Mouse (Mus musculus) leukemia stem cell, adult 10-12 weeks (primary cell): Measurements from ENCODE around the gene Zfp740. TPM values are rescaled to one million over a fixed set of nuclear protein-coding genes. Genes with fewer than 3 reads are reported as not detected.

ENCODE experiments used
- polyA plus RNA-seq: library from polyadenylated mRNA; stranded (reverse); fragments of >175 nt; gene quantifications from 2 replicates; pipeline ENCODE4 v1.2.3, GENCODE M21; 2012; ENCODE audit warnings: low replicate concordance

Zfp740 gene
- 10.9 and 11.5 TPM in 2 replicates for polyA plus RNA-seq

GRCm38 (mm10) chr15:102202971-102203834 lies at the start of gene Zfp740:
Gene Zfp740 (plus strand): TSS chr15:102203249.

GRCm38 (mm10) chr15:102204674-102205505 lies 1.8 kb downstream of the Zfp740 start, which contains the start of gene Csad:
Gene Csad (minus strand): TSS chr15:102204724.

GRCm38 (mm10) chr15:102231748-102232147 lies 28.7 kb downstream of the Zfp740 start, which contains the start of gene Itgb7:
Gene Itgb7 (minus strand): TSS chr15:102231944.

GRCm38 (mm10) chr15:102257202-102258075 lies 54.4 kb downstream of the Zfp740 start, which contains the start of gene Rarg:
Gene Rarg (minus strand): TSS chr15:102257517.

Other genes starting within 250 kb of the Zfp740 start
- 0.05 TPM in 1 of 2 replicates, not detected in the other for gene Krt78, start 249.0 kb upstream of the Zfp740 start, polyA plus RNA-seq
- 0.23 and 0.29 TPM in 2 replicates for gene Krt8, start 198.8 kb upstream of the Zfp740 start, polyA plus RNA-seq
- gene Krt18, start 175.1 kb upstream of the Zfp740 start, polyA plus RNA-seq: not detected in 2 replicates
- gene Eif4b, start 129.5 kb upstream of the Zfp740 start, polyA plus RNA-seq: 112 and 151 TPM in 2 replicates
- 2.3 and 5.2 TPM in 2 replicates for gene Tns2, start 102.8 kb upstream of the Zfp740 start, polyA plus RNA-seq
- 7.8 and 13.8 TPM in 2 replicates for gene Spryd3, start 67.0 kb upstream of the Zfp740 start, polyA plus RNA-seq
- 1.1 and 3.7 TPM in 2 replicates for gene Igfbp6, start 58.9 kb upstream of the Zfp740 start, polyA plus RNA-seq
- 5.4 and 8.2 TPM in 2 replicates for gene Soat2, start 52.7 kb upstream of the Zfp740 start, polyA plus RNA-seq
- gene Csad, start 1.5 kb downstream of the Zfp740 start, polyA plus RNA-seq: 6.3 and 8.9 TPM in 2 replicates
- 168 and 223 TPM in 2 replicates for gene Itgb7, start 28.7 kb downstream of the Zfp740 start, polyA plus RNA-seq
- gene Rarg, start 54.3 kb downstream of the Zfp740 start, polyA plus RNA-seq: 11.2 and 12.3 TPM in 2 replicates
- gene Gm9918, start 67.3 kb downstream of the Zfp740 start, polyA plus RNA-seq: not detected in 2 replicates
- 50.2 and 91.4 TPM in 2 replicates for gene Mfsd5, start 76.2 kb downstream of the Zfp740 start, polyA plus RNA-seq
- gene Espl1, start 93.0 kb downstream of the Zfp740 start, polyA plus RNA-seq: 19.4 and 42.7 TPM in 2 replicates
- gene Pfdn5, start 122.9 kb downstream of the Zfp740 start, polyA plus RNA-seq: 2.9 and 10.3 TPM in 2 replicates
- 25.7 and 87.7 TPM in 2 replicates for gene Myg1, start 128.5 kb downstream of the Zfp740 start, polyA plus RNA-seq
- 29.3 and 184 TPM in 2 replicates for gene Aaas, start 147.5 kb downstream of the Zfp740 start, polyA plus RNA-seq
- not detected in 2 replicates for gene Sp7, start 163.9 kb downstream of the Zfp740 start, polyA plus RNA-seq
- 10.7 and 11.9 TPM in 2 replicates for gene Sp1, start 202.9 kb downstream of the Zfp740 start, polyA plus RNA-seq
- gene Amhr2, start 242.1 kb downstream of the Zfp740 start, polyA plus RNA-seq: not detected in 2 replicates